Mouse (Mus musculus): ENCODE measurements around the gene Arpc5l. TPM values are rescaled to one million over a fixed set of nuclear protein-coding genes. Genes with fewer than 3 reads are reported as not detected.

The Arpc5l gene
- total and polyA plus RNA-seq, 3 experiments, result 38.8 to 102 (median 85.1) TPM

DNA sequence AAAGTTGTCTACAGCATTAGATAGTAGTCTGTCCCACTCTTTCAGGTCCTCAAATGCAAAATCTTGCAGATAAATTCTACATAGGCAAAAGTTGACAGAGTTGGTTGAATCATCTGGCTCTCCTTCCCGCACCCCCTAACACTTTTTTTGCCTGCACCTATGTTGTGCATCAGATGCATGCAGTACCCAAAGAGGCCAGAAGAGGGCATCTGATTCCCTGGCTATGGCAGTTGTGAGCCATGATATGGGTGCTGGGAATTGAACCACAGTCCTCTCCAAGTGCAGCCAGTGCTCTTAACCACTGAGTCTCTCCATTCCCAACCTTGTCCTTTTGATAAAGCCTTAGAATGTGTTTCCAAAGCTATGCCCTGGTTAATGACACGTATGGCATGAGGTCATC, 21.7 kb upstream of the Arpc5l start:
- Histone ChIP-seq H3K9ac (ENCODE audit: low read depth, low read length) (no peak overlapping the region), H3K4me3 (no peak overlapping the region), H3K79me2 (replicated peaks; ENCODE audit: control insufficient read depth, insufficient read depth, low read length) (no peaks in the 10 kb centered on the region), H3K4me1 (ENCODE audit: control insufficient read depth, insufficient read depth, low read length) (peaks cover 2% of the 10 kb centered on the region; the same call in 1 of the 2 replicates), H3K27me3 (ENCODE audit: control insufficient read depth, insufficient read depth, low read length) (no peaks in the 10 kb centered on the region), H3K36me3 (ENCODE audit: control insufficient read depth, insufficient read depth, low read length) (no peaks in the 10 kb centered on the region), H3K27ac (no peak overlapping the region)
- no peak for DNase-seq
- WGBS, result 96% methylated on average over 2 of the region's 2 CpGs
- no peak for TF ChIP-seq POLR2A (IDR thresholded peaks at IDR 0.05; ENCODE audit: insufficient read depth, low read depth, low read length)
- peak; percentile 54 for TF ChIP-seq CTCF (IDR thresholded peaks at IDR 0.05)
- no peak for TF ChIP-seq EP300 (IDR thresholded peaks at IDR 0.05; ENCODE audit: insufficient read depth, low read depth, low read length)
- intact Hi-C loops (cut with DNase I), result no loop called here

DNA sequence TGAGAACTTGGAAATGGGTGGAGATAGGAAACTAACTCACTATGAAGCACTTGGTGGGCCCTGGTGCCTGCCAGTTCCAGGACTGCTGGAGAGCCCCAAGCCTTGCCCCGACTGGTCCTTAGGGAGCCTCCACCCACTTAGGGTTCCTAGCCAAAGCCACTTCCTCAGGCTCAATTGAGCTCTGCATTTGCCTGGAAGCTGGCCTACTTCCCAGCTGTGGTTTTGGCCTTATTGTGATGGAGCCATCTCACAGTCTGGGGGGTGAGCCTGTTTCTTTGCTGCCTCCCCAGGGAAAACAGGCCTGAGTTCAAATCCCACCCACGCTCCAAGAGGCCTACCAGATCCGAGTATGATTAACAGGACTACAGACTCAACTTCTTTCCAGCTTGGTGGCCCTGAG, 18.6 kb upstream of the Arpc5l start:
- Histone ChIP-seq H3K36me3 (ENCODE audit: control insufficient read depth, insufficient read depth, low read length) (no peaks in the 10 kb centered on the region), H3K79me2 (replicated peaks; ENCODE audit: control insufficient read depth, insufficient read depth, low read length) (no peaks in the 10 kb centered on the region), H3K4me3 (no peak overlapping the region), H3K9ac (ENCODE audit: low read depth, low read length) (no peak overlapping the region), H3K27me3 (ENCODE audit: control insufficient read depth, insufficient read depth, low read length) (no peaks in the 10 kb centered on the region), H3K4me1 (ENCODE audit: control insufficient read depth, insufficient read depth, low read length) (peaks cover 2% of the 10 kb centered on the region; the same call in 1 of the 2 replicates), H3K27ac (no peak overlapping the region)
- TF ChIP-seq POLR2A (IDR thresholded peaks at IDR 0.05; ENCODE audit: insufficient read depth, low read depth, low read length) (no peak), CTCF (IDR thresholded peaks at IDR 0.05) (no peak), EP300 (IDR thresholded peaks at IDR 0.05; ENCODE audit: insufficient read depth, low read depth, low read length) (no peak)
- DNase-seq, result peak; percentile 77 to 84
- WGBS, result 22% methylated on average over 3 of the region's 3 CpGs
- intact Hi-C loops (cut with DNase I), result no loop called here

DNA sequence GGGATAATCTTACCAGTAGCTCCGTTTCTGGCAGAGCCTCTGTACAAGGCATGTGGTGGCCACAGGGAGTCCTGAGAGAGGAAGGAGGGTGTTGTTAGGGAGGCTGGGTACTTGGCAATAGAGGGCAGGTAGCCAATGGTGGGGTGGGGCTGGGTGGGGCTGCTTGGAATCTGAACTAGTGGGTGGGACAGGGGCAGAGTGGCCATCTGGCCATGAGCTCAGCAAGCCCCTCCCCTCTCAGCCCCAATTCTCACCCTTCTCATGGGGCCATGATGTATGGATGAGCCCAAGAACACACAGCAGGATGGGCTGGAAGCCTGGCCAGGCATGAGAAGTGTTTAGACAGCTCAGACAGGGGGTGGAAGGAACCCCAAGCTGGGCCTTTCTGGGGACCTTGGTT, 17.8 kb upstream of the Arpc5l start:
- Histone ChIP-seq H3K27me3 (ENCODE audit: control insufficient read depth, insufficient read depth, low read length) (no peaks in the 10 kb centered on the region), H3K4me1 (ENCODE audit: control insufficient read depth, insufficient read depth, low read length) (peaks cover 2% of the 10 kb centered on the region; the same call in 1 of the 2 replicates), H3K27ac (no peak overlapping the region), H3K79me2 (replicated peaks; ENCODE audit: control insufficient read depth, insufficient read depth, low read length) (no peaks in the 10 kb centered on the region), H3K4me3 (no peak overlapping the region), H3K9ac (ENCODE audit: low read depth, low read length) (no peak overlapping the region), H3K36me3 (ENCODE audit: control insufficient read depth, insufficient read depth, low read length) (no peaks in the 10 kb centered on the region)
- intact Hi-C loops (cut with DNase I), result no loop called here
- WGBS, result 68% methylated on average over 1 of the region's 1 CpGs
- DNase-seq, result no peak
- TF ChIP-seq EP300 (IDR thresholded peaks at IDR 0.05; ENCODE audit: insufficient read depth, low read depth, low read length) (no peak), POLR2A (IDR thresholded peaks at IDR 0.05; ENCODE audit: insufficient read depth, low read depth, low read length) (no peak), CTCF (IDR thresholded peaks at IDR 0.05) (no peak)

DNA sequence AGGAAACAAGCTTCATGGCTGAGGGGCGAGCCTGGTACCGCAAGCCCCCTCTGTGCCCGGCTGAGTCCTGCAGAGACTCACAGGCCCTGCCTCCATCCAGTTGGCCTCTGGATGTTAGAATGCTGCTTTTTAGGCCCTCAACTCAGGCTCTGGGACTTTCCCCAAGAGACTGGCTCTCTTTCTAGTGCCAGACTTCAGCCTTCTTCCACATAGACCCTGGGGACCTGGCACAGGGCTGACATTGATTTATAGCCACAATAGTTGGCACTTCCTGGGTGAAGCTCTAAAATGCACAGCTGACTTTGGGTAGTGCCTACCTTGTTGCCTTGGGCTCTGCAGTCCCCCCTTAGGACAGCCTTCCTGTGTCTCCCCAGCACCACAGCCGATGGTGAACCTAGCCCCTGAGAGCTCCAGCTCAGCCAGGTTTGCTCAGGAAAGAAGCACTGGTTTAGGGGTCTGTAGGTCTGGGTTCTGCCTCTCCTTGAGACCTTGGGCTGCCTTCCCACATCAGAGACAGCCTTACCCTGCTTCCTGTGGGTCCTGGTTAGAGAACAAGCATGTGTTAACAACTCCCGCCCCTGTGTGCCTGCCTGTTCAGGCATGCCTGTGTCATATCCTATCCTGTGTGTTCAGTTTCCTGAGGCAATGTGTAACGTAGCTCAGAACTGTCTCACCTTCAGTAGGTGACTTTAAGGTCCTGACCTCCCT, 17.2 kb upstream of the Arpc5l start:
- WGBS, result 84% methylated on average over 6 of the region's 6 CpGs
- DNase-seq, result no peak
- H3K9ac ChIP-seq (ENCODE audit: low read depth, low read length), result no peak overlapping the region
- TF ChIP-seq CTCF (IDR thresholded peaks at IDR 0.05) (no peak), EP300 (IDR thresholded peaks at IDR 0.05; ENCODE audit: insufficient read depth, low read depth, low read length) (no peak), POLR2A (IDR thresholded peaks at IDR 0.05; ENCODE audit: insufficient read depth, low read depth, low read length) (no peak)
- no peak overlapping the region for H3K4me3 ChIP-seq
- H3K4me1 ChIP-seq (ENCODE audit: control insufficient read depth, insufficient read depth, low read length), result peaks cover 2% of the 10 kb centered on the region; the same call in 1 of the 2 replicates
- H3K36me3 ChIP-seq (ENCODE audit: control insufficient read depth, insufficient read depth, low read length), result no peaks in the 10 kb centered on the region
- no peaks in the 10 kb centered on the region for H3K27me3 ChIP-seq (ENCODE audit: control insufficient read depth, insufficient read depth, low read length)
- intact Hi-C loops (cut with DNase I), result no loop called here
- no peaks in the 10 kb centered on the region for H3K79me2 ChIP-seq (replicated peaks; ENCODE audit: control insufficient read depth, insufficient read depth, low read length)
- H3K27ac ChIP-seq, result no peak overlapping the region

DNA sequence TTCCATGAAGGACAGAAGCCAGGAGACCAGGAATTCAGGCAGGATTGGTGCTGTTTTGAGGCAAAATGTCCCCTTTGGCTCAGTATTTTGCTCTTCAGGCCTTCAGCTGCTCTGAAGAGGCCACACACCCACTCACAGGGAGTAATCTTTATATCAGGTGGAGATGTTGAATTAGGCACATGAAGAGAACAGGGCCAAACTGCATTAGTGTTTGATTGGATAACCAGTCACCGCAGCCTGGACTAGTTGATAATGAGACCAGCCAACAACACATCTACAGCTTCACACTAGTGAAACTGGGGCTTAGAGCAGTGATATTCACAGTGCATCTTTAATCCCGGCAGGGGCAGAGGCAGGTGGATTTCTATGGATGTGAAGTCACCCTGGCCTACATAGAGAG, 16.2 kb upstream of the Arpc5l start:
- DNase-seq, result no peak
- Histone ChIP-seq H3K36me3 (ENCODE audit: control insufficient read depth, insufficient read depth, low read length) (no peaks in the 10 kb centered on the region), H3K9ac (ENCODE audit: low read depth, low read length) (no peak overlapping the region), H3K4me3 (no peak overlapping the region), H3K79me2 (replicated peaks; ENCODE audit: control insufficient read depth, insufficient read depth, low read length) (no peaks in the 10 kb centered on the region), H3K27me3 (ENCODE audit: control insufficient read depth, insufficient read depth, low read length) (no peaks in the 10 kb centered on the region), H3K4me1 (ENCODE audit: control insufficient read depth, insufficient read depth, low read length) (peaks cover 2% of the 10 kb centered on the region; the same call in 1 of the 2 replicates), H3K27ac (no peak overlapping the region)
- intact Hi-C loops (cut with DNase I), result no loop called here
- TF ChIP-seq CTCF (IDR thresholded peaks at IDR 0.05), result no peak
- TF ChIP-seq EP300 (IDR thresholded peaks at IDR 0.05; ENCODE audit: insufficient read depth, low read depth, low read length), result no peak
- no peak for TF ChIP-seq POLR2A (IDR thresholded peaks at IDR 0.05; ENCODE audit: insufficient read depth, low read depth, low read length)
- 87% methylated on average over 2 of the region's 2 CpGs for WGBS

DNA sequence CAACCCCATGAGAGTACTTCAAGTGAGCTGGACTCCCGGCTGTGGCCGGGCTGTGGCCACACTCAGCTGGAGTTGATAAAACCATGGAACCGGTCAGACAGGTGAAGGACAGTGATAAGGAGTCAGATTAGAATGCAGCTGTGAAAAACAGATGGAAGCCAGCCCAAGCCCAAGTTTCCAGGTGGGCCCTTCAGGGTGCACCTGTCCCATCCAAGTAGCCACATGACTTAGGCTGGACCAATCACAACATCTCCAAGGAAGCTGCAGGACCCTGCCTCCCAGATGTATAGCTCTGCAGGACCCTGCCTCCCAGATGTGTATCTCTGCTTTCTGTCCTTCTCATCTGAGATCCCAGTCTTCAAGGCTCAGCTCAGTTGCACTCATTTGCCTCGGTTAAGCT, 13.1 kb upstream of the Arpc5l start:
- 65% methylated on average over 4 of the region's 4 CpGs for WGBS
- intact Hi-C loops (cut with DNase I), result no loop called here
- no peak overlapping the region for H3K9ac ChIP-seq (ENCODE audit: low read depth, low read length)
- no peaks in the 10 kb centered on the region for H3K27me3 ChIP-seq (ENCODE audit: control insufficient read depth, insufficient read depth, low read length)
- no peaks in the 10 kb centered on the region for H3K4me1 ChIP-seq (ENCODE audit: control insufficient read depth, insufficient read depth, low read length)
- TF ChIP-seq EP300 (IDR thresholded peaks at IDR 0.05; ENCODE audit: insufficient read depth, low read depth, low read length) (no peak), POLR2A (IDR thresholded peaks at IDR 0.05; ENCODE audit: insufficient read depth, low read depth, low read length) (no peak), CTCF (IDR thresholded peaks at IDR 0.05) (no peak)
- H3K79me2 ChIP-seq (replicated peaks; ENCODE audit: control insufficient read depth, insufficient read depth, low read length), result no peaks in the 10 kb centered on the region
- no peak overlapping the region for H3K4me3 ChIP-seq
- no peak overlapping the region for H3K27ac ChIP-seq
- DNase-seq, result no peak
- no peaks in the 10 kb centered on the region for H3K36me3 ChIP-seq (ENCODE audit: control insufficient read depth, insufficient read depth, low read length)
